Mouse (Mus musculus): Measurements from ENCODE around the gene Crcp. TPM values are rescaled to one million over a fixed set of nuclear protein-coding genes. Genes with fewer than 3 reads are reported as not detected.

Crcp gene
- total and polyA plus RNA-seq, 2 experiments from 2014 or later: 34.4 to 83.0 TPM

- Histone ChIP-seq H3K27me3 (ENCODE audit: insufficient read depth, low read length) (no peaks in the 10 kb centered on the region), H3K4me2 (ENCODE audit: low read depth, low read length) (no peak overlapping the region), H3K4me1 (ENCODE audit: insufficient read depth, low read length) (no peaks in the 10 kb centered on the region), H3K27ac (no peak overlapping the region), H3K36me3 (ENCODE audit: insufficient read depth, low read length) (0 out of 2 replicates have a peak, but pooled peaks cover 3% of the 10 kb centered on the region), H3K9me3 (ENCODE audit: low read length) (no peaks in the 10 kb centered on the region), H3K4me3 (ENCODE audit: low read length) (no peak overlapping the region), H3K9ac (replicated peaks; ENCODE audit: low read length) (no peak overlapping the region)
- no peak for ATAC-seq
- peak; percentile 48 for TF ChIP-seq CTCF (IDR thresholded peaks at IDR 0.05; ENCODE audit: low read depth)
- 96% methylated on average over 1 of the region's 1 CpGs for WGBS
- DNase-seq (ENCODE audit: low spot score): no peak
Measured at GRCm38 (mm10) chr5:130065579-130065978, 36.5 kb downstream of the Crcp start.

GRCm38 (mm10) chr5:130067841-130068264 is 38.8 kb downstream of the Crcp start:
- Histone ChIP-seq H3K9ac (replicated peaks; ENCODE audit: low read length) (no peak overlapping the region), H3K4me2 (ENCODE audit: low read depth, low read length) (no peak overlapping the region), H3K27ac (no peak overlapping the region), H3K9me3 (ENCODE audit: low read length) (no peaks in the 10 kb centered on the region), H3K4me1 (ENCODE audit: insufficient read depth, low read length) (no peaks in the 10 kb centered on the region), H3K27me3 (ENCODE audit: insufficient read depth, low read length) (no peaks in the 10 kb centered on the region), H3K36me3 (ENCODE audit: insufficient read depth, low read length) (no peaks in the 10 kb centered on the region), H3K4me3 (ENCODE audit: low read length) (no peak overlapping the region)
- ATAC-seq (no peak), DNase-seq (ENCODE audit: low spot score) (no peak)
- 71% methylated on average over 3 of the region's 3 CpGs for WGBS
- no peak for TF ChIP-seq CTCF (IDR thresholded peaks at IDR 0.05; ENCODE audit: low read depth)

GRCm38 (mm10) chr5:130073026-130073425 is 43.9 kb downstream of the Crcp start, which contains the start of gene Tpst1:
Tpst1 (plus strand) TSS chr5:130073326.
- no peaks in the 10 kb centered on the region for H3K9me3 ChIP-seq (ENCODE audit: low read length)
- H3K4me2 ChIP-seq (ENCODE audit: low read depth, low read length): no peak within 1 kb of the TSS
- no peak for TF ChIP-seq CTCF (IDR thresholded peaks at IDR 0.05; ENCODE audit: low read depth)
- H3K36me3 ChIP-seq (ENCODE audit: insufficient read depth, low read length): no peaks in the 10 kb centered on the region
- no peak for DNase-seq (ENCODE audit: low spot score)
- H3K27me3 ChIP-seq (ENCODE audit: insufficient read depth, low read length): no peaks in the 10 kb centered on the region
- WGBS: 87% methylated on average over 6 of the region's 6 CpGs
- no peaks in the 10 kb centered on the region for H3K4me1 ChIP-seq (ENCODE audit: insufficient read depth, low read length)
- H3K4me3 ChIP-seq (ENCODE audit: low read length): no peak within 1 kb of the TSS
- no peak for ATAC-seq
- no peak within 1 kb of the TSS for H3K9ac ChIP-seq (replicated peaks; ENCODE audit: low read length)
- H3K27ac ChIP-seq: no peak within 1 kb of the TSS

- no peak for TF ChIP-seq CTCF (IDR thresholded peaks at IDR 0.05; ENCODE audit: low read depth)
- Histone ChIP-seq H3K27ac (no peak overlapping the region), H3K27me3 (ENCODE audit: insufficient read depth, low read length) (no peaks in the 10 kb centered on the region), H3K4me2 (ENCODE audit: low read depth, low read length) (no peak overlapping the region), H3K9ac (replicated peaks; ENCODE audit: low read length) (no peak overlapping the region), H3K36me3 (ENCODE audit: insufficient read depth, low read length) (no peaks in the 10 kb centered on the region), H3K4me3 (ENCODE audit: low read length) (no peak overlapping the region), H3K4me1 (ENCODE audit: insufficient read depth, low read length) (no peaks in the 10 kb centered on the region), H3K9me3 (ENCODE audit: low read length) (no peaks in the 10 kb centered on the region)
- WGBS: 68% methylated on average over 6 of the region's 6 CpGs
- no peak for ATAC-seq
- DNase-seq (ENCODE audit: low spot score): no peak
Measured at GRCm38 (mm10) chr5:130074491-130074890, 45.4 kb downstream of the Crcp start.

GRCm38 (mm10) chr5:130076396-130076795 is 47.3 kb downstream of the Crcp start:
- H3K4me2 ChIP-seq (ENCODE audit: low read depth, low read length): no peak overlapping the region
- TF ChIP-seq CTCF (IDR thresholded peaks at IDR 0.05; ENCODE audit: low read depth): no peak

GRCm38 (mm10) chr5:130078096-130078833 is 49.2 kb downstream of the Crcp start:
- Histone ChIP-seq H3K27me3 (ENCODE audit: insufficient read depth, low read length) (no peaks in the 10 kb centered on the region), H3K36me3 (ENCODE audit: insufficient read depth, low read length) (no peaks in the 10 kb centered on the region), H3K4me3 (ENCODE audit: low read length) (no peak overlapping the region), H3K4me1 (ENCODE audit: insufficient read depth, low read length) (no peaks in the 10 kb centered on the region), H3K9ac (replicated peaks; ENCODE audit: low read length) (no peak overlapping the region), H3K27ac (0 out of 2 replicates have a peak overlapping the region, but pooled peaks have one; percentile 81), H3K4me2 (ENCODE audit: low read depth, low read length) (peak overlapping the region; percentile 79; the same call in 1 of the 2 replicates), H3K9me3 (ENCODE audit: low read length) (no peaks in the 10 kb centered on the region)
- DNase-seq (ENCODE audit: low spot score) (no peak), ATAC-seq (no peak)
- TF ChIP-seq CTCF (IDR thresholded peaks at IDR 0.05; ENCODE audit: low read depth): no peak
- 86% methylated on average over 9 of the region's 9 CpGs for WGBS

More at GRCm38 (mm10) chr5:130076396-130076795, 47.3 kb downstream of the Crcp start:
- WGBS: 65% methylated on average over 6 of the region's 6 CpGs
- H3K4me3 ChIP-seq (ENCODE audit: low read length): no peak overlapping the region
- H3K9ac ChIP-seq (replicated peaks; ENCODE audit: low read length): no peak overlapping the region
- ATAC-seq (no peak), DNase-seq (ENCODE audit: low spot score) (no peak)
- H3K27ac ChIP-seq: no peak overlapping the region
- no peaks in the 10 kb centered on the region for H3K36me3 ChIP-seq (ENCODE audit: insufficient read depth, low read length)
- no peaks in the 10 kb centered on the region for H3K27me3 ChIP-seq (ENCODE audit: insufficient read depth, low read length)
- H3K4me1 ChIP-seq (ENCODE audit: insufficient read depth, low read length): no peaks in the 10 kb centered on the region
- no peaks in the 10 kb centered on the region for H3K9me3 ChIP-seq (ENCODE audit: low read length)

- WGBS: 29% methylated on average over 6 of the region's 6 CpGs
Measured at GRCm38 (mm10) chr5:130078834-130079156, 49.7 kb downstream of the Crcp start.

More at GRCm38 (mm10) chr5:130078834-130079156, 49.7 kb downstream of the Crcp start:
- DNase-seq (ENCODE audit: low spot score): no peak
- no peaks in the 10 kb centered on the region for H3K36me3 ChIP-seq (ENCODE audit: insufficient read depth, low read length)
- H3K9ac ChIP-seq (replicated peaks; ENCODE audit: low read length): peak overlapping the region; percentile 89
- peak overlapping the region; percentile 72 for H3K4me3 ChIP-seq (ENCODE audit: low read length)
- peak overlapping the region; percentile 79 for H3K4me2 ChIP-seq (ENCODE audit: low read depth, low read length)
- peak overlapping the region; percentile 81; the same call in 1 of the 2 replicates for H3K27ac ChIP-seq
- H3K4me1 ChIP-seq (ENCODE audit: insufficient read depth, low read length): no peaks in the 10 kb centered on the region
- H3K27me3 ChIP-seq (ENCODE audit: insufficient read depth, low read length): no peaks in the 10 kb centered on the region
- ATAC-seq: no peak
- TF ChIP-seq CTCF (IDR thresholded peaks at IDR 0.05; ENCODE audit: low read depth): no peak
- no peaks in the 10 kb centered on the region for H3K9me3 ChIP-seq (ENCODE audit: low read length)
